Mouse (Mus musculus) right cerebral cortex, postnatal 25 days (tissue): ENCODE measurements around the gene Eno2.
A peak's percentile ranks its signal among the peaks of the same experiment; 100 is the strongest.
"Not testable (repeated sequence)": the region's sequence is repeated elsewhere in the genome, so short reads cannot be mapped to it uniquely, and the experiment has no call there.

ENCODE experiments used
- DNase-seq: peaks from one replicate; pipeline ENCODE4 v3.0.0; 2022

The Eno2 gene

DNA sequence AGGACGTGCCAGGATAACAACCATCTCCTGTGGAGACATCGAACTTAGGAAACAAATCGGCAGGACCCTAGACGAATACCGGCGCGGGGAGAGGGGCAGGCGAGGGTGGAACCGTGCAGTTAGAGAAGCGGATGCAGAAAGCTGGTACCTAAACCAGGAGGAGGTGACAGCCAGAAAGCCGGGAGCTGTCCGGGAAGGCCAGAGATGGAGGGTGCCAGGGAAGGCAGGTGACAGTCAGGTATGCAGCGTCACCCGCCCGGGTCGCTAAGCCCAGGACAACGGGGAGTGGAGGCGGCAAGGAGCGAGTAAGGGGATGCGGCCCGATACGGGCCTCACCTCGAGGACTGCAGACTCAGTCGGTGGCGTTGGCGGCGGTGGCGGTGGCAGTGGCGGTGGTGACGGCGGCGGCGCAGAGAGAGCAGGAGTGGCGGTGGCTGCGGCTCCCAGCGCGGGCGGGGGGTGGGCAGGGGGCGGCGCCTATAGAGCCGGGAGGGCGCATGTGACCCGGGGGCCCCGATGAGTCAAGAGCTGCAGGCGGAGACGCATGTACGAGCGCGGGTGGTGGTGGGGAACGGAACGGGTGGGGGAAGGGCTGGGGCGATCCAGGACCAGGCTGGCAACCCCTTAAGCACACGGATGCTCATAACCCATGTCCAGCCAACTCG, at the start of gene Eno2:
Gene Eno2, minus strand, starts transcription at position 573 of the 665 bp plus-strand sequence.
- DNase-seq, result peak; percentile 79

DNA sequence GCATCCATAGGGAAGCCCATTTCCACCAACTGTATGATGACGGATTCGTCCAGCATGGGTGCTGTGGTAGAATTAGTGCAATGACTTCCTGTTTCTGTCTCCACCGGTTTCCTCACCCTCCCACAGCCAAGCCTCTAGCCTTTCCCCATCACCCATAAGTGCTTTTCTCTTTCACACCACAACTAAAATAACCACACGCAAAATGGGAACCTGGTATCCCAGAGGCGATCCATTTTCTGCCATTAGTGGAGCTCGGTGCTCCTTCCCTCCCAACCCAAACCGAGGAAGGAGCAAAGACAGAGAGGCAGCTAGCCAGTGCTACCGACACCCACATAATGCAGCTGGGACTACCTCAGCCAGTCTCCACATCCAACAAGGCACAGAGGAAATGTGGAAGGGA, 48.5 kb upstream of the Eno2 start:
- DNase-seq, result no peak

DNA sequence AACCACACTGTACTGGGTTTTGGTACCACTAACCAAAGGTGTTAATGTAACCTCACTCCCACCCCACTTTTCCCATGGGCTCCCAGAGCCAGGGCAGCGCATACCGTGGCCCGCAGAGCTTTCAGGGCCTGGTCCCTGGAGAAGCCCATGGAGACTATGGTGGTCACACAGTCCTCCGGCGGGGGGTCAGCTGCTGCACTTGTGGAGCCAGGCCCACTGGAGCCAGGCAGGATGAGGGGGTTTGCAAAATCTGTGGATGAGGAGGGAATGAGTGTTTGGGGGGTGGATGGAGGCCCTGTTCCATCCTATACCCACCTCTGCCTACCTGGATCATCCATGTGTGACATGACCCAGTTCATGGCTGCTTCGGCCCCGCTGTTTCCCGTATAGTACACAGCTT, 48.1 kb upstream of the Eno2 start:
- DNase-seq, result no peak

DNA sequence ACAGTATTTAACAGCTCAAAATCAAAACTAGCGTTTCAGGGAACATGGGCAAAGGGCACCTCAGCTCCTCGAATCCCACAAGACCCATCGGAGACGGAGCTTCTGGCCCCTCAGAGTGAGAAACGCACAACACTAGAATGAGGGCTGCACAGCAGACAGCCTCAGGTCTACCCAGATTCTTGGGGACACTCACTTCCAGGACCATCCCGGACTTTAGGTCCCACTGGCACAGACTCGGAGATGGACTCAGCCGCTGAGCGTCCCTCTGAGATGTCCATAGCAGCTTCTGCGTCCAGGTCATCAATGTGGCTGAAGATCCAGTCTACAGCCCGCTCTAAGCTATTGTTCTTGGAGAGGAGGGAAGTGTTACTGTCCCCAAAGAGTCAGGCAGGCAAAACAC, 47.7 kb upstream of the Eno2 start:
- no peak for DNase-seq

DNA sequence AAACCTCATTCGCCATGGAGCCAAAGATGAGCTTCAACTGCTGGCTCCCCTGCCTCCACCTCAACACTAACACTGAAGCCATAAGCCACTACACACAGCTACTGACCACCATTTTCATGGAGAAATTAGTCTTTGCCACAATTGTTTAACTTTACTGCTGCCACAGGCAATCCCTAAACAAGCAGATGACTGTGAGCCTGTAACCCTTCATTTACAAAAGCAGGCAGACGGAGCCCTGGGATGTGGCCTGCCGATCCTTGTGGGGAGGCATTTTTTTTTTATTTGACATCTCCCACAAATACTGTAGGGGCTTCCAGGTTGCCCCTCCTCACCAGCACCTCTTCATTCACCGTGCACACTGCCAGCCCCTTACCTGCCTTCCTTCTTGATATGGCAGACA, 47.1 kb upstream of the Eno2 start:
- DNase-seq, result no peak

DNA sequence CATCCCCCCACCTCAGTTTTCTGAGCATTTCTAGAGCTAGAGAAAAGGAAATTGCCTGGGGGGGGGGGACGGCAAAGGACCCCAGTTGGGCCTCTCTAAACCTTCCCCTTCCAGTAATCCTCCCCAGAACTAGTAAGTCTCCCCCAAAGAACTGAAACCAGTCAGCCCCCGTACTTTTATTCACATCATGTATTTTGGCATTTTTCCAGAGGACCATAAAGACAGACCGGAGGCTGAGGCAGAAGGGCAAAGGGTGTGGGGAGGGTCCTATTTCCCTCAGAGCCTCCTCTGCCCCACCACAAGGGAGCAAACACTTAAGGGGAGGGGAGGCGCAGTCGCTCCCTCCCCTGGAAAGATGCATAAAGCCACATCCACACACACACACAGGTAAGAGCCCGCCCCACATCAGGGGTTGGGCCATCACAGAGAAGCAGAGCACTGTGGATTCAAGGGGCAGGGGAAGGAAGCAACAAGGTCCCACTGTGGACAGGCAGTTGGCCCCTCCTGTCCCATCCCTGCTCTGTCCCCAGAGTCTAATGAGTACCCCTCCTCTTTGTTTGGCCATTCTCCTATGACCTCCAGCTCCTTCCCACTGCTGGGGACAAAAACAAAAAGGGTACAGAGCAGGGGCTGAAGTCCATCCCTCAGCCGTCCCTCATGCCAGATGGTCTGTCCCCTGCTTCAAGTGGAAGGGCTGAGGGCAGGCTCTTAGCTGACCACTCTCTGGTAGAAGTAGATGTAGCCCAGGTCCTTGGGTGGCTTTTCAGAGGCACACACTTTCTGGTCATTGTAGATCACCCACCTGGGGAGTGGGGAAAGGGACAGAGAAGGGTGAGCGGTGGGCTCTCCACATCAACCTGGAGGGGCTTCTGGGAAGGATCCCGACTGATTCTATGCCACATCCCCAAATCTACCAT, 45.6 kb upstream of the Eno2 start:
- DNase-seq, result no peak

DNA sequence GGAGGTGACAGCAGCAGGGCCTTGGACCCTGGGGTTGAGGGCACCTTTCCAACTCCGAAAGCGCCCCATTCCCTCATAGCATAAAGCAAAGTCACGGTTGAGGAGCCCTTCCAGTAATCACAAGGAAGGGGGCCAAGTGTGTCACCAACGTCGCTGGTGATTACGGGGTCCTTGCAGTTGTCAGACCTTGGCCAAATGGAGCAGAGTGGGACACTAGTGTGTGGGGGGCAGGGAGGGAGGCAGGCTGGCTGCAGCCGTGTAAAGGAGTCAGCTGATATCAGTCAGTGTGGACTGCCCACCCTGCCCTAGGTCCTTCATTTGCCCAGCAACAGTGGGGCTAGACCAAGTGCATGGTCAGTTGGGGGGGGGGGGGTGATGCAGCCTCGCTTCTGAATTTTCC, 45.0 kb upstream of the Eno2 start:
- no peak for DNase-seq

DNA sequence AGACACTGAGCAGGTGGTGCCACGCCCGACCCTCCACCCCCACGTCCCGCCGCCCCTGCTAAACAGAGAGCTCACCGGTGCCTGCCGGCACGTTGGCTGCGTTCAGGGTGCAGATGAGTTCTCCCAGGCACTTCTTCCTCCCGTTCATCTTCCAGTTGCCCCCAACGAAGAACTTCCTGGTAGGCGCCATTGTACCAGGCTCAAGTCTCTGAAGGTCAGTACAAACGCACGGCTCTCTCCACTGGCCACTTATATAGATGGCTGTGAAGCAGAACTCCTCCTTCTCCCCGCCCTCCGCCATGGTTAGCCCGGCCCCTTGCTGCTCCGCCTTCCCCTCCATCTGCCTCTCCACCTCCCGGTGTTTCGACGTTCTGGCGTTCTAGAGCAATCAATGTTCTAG, 44.5 kb upstream of the Eno2 start, which contains the start of gene Tpi1:
Gene Tpi1, minus strand, starts transcription at position 364 of the 400 bp plus-strand sequence.
- DNase-seq, result peak; percentile 89

DNA sequence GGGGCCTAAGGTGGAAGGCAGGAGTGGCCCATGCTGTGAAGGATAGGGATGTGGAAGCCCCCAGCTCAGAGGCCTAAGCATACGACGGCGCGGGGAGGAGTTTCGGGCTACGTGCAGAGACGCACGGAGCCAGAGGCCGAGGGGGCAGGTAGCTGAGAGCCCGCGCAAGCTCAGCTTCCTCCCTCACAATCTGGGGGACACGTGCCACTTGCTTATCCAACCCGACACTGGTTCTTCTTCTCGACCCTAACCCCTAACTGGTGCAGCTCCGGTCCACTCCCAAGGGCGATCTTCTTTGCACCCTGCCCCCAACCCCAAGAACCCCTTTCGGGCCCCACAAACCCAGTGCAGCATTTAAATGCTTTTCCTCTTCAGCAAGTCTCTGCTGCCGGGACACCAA, 44.0 kb upstream of the Eno2 start:
- peak; percentile 76 for DNase-seq

DNA sequence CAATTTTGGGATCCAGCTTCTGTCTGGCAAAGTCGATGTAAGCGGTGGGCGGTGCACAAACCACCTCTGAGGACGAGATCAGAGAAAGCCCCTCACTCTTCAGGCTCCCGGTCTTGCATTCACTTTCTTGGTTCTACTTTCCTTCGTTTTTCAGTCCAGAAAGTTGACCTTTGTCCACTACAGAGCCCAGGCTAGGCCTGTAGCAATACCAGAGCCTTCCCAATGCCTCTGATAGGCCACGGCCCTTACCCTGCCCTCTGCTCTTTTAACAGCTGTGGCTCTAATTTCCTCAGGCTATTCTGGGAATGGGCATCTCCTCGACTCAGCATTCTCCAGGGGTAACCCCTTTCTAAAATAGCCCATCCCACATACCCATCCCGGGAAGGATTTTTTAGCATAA, 43.4 kb upstream of the Eno2 start:
- no peak for DNase-seq

DNA sequence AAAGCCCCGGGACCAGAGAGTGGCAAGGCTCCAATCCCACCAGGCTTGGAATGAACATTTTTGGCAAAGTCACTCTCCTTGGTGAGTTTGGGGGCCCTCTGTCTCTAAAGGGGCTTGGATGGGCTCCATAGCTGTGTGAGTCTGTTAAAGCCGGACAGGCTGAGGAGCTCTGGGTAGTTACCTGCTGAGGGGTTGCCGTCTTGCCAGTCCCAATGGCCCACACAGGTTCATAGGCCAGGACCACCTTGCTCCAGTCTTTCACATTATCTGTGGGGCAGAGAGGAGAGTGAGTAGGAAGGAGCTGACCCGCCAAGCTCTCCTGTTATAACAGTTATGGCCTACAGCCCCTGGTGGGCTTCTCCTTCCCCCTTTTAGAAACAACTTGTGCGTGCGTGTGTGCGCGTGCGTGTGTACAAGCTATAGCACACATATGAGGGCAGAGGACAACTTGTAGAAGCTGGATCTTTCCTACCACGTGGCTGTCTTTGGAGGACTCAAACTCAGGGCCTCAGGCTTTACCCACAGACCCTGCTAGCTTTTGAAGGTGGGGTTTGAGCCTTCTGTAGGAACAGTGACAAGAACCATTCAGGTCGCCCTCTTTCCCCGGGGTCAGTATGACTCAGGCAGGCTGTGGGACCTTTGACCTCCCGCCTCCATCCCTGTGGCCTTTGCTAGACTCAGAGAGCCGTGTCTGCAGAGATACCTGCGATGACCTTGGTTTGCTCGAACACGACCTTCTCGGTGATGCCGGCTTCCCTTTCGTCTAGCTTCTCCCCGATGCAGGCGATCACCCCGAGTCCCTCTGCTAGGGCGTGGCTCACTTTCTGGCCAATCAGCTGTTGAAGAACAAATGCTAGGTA, 42.5 kb upstream of the Eno2 start:
- DNase-seq, result no peak

DNA sequence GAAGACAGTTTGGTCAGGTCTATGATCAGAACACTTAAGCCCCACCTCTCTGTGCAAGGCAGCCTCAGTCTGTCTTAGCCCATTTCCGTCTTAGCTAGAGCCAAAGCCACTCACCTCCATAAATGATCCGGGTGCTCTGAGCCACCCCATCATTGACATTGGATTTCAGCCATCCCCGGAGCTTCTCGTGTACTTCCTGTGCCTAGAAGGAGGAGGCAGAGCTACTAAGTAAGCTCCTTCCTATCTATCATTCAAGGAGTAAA, 41.9 kb upstream of the Eno2 start:
- no peak for DNase-seq

DNA sequence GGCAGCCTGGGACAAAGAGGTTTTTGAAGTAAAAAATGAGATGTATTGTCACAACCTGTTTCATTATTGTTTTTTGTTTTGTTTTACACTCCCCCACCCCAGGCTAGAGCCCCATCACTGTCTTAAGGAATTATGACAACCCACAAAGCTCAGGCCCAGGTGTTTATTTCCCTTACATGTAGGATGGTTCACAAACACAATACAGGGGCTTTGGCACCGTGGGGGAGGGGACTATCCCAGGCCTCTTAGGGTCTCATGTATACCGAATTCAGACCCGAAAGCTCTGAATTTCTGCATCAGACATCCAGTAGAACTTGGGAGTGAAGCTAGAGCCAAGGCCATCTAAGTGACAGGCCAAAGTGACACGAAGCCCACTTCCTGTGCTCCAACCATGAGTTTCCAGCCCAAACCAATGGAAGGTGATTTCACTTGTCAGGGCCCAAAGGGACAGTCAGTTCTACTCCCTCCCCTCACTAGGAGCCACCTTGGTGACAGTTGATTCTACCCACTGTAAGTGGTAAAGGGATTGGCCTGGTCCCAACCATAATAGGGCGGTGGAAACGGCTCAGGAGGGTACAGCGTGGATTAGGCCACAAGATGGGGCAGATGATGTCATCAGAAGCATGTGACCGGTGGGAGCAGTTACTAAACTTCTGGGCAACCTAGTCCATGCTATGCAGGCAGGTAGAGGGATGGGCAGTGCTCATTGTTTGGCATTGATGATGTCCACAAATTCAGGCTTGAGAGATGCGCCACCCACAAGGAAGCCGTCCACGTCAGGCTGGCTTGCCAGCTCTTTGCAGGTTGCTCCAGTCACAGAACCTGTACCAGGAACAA, 41.3 kb upstream of the Eno2 start:
- DNase-seq, result not testable (repeated sequence)

DNA sequence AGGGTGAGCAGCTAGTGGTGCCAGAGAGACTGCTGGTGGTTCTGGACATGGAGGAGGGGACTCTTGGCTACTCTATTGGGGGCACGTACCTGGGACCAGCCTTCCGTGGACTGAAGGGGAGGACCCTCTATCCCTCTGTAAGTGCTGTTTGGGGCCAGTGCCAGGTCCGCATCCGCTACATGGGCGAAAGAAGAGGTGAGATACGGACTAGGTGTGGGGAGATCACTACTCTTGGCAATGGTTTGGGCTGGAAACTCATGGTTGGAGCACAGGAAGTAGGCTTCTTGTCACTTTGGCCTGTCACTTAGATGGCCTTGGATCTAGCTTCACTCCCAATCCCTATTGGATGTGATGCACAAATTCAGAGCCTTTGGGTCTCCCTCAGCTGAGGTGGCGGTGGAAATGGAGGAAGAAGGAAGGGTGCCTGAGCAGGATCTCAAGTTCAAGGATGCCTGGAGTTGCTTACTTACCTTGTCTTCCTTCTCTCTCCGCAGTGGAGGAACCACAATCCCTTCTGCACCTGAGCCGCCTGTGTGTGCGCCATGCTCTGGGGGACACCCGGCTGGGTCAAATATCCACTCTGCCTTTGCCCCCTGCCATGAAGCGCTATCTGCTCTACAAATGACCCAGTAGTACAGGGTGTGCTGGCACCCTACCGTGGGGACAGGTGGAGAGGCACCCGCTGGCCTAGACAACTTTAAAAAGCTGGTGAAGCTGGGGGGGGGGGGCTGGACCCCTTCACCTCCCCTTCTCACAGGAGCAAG, 40.5 kb upstream of the Eno2 start:
- DNase-seq, result no peak

DNA sequence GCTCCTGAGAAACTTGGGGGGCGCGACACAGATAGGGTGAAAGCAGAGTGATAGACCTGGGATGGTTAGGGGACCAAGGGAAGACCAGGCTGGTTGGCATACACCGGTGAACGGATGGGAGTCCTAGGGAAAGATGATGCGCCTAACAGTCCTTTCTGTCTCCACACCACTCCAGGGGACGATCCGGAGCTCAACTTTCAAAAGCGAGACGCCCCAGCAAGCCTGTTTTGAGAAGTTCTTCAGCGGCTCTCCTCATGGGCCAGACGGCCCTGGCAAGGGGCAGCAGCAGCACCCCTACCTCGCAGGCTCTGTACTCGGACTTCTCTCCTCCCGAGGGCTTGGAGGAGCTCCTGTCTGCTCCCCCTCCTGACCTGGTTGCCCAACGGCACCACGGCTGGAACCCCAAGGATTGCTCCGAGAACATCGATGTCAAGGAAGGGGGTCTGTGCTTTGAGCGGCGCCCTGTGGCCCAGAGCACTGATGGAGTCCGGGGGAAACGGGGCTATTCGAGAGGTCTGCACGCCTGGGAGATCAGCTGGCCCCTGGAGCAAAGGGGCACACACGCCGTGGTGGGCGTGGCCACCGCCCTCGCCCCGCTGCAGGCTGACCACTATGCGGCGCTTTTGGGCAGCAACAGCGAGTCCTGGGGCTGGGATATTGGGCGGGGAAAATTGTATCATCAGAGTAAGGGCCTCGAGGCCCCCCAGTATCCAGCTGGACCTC, 39.7 kb upstream of the Eno2 start:
- peak; percentile 72 for DNase-seq

DNA sequence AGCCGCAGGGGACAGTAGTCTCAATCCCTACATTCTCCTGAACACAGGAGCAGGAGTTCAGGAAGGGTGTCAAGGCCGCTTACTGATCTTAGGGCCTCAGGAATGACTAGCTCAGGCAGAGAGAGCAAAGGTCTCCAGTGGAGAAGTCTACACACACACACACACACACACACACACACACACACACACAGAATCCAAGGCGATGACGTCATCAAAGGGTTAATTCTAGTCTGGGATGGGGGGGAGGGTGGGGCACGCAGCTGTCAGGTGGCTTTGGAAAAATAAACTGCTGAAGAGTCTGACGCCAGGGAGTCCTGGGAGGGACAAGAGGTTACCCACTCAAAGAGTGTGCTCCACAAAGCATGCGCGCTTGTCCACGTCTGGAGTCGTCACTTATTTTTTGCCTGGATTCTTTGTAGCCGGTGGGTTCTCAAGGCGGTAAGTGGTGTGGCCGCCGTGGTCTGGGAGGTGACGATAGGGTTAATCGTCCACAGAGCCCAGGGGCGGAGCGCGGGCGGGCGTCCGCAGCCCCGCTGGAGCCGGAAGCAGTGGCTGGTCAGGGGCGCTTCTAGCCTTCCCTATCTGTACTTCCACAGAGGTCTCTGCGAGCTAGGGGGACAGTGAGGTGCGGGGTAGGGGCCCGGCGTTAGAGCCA, 39.0 kb upstream of the Eno2 start, which contains the start of gene Spsb2:
Gene Spsb2, plus strand, starts transcription at position 304 of the 655 bp plus-strand sequence.
- no peak for DNase-seq

DNA sequence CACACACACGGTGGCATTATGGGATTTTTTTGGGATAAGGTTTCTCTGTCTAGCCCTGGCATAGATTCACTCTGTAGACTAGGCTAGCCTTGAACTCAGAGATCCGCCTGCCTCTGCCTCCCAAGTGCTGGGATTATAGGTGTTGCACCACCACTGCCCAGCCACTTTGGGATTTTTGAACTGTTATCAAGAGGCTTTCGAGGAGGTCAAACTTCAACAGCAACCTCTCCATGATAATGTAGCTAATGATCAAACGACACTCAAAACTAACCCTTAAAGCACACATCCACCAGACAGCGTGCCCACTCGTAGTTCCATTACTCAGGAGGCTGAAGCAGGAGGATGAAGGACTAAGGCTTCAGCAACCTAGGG, 38.5 kb upstream of the Eno2 start:
- DNase-seq, result no peak

DNA sequence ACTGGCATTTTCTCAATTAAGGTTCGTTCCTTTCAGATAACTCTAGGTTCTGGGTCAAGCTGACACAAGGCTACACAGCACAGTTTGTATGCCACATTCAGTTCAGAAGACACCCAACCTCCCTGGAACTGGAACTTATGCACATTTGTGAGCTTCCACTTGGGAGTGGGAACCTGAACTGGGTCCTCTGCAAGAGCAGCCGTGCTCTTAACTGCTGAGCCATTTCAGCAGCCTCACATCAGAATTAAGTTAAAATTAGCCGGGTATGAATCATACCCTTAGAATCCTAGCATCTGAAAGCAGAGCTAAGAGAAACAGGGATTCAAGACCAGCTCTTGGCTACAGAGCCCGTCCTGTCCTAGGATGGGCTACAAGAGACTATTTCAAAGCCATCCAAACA, 37.9 kb upstream of the Eno2 start:
- DNase-seq, result no peak

DNA sequence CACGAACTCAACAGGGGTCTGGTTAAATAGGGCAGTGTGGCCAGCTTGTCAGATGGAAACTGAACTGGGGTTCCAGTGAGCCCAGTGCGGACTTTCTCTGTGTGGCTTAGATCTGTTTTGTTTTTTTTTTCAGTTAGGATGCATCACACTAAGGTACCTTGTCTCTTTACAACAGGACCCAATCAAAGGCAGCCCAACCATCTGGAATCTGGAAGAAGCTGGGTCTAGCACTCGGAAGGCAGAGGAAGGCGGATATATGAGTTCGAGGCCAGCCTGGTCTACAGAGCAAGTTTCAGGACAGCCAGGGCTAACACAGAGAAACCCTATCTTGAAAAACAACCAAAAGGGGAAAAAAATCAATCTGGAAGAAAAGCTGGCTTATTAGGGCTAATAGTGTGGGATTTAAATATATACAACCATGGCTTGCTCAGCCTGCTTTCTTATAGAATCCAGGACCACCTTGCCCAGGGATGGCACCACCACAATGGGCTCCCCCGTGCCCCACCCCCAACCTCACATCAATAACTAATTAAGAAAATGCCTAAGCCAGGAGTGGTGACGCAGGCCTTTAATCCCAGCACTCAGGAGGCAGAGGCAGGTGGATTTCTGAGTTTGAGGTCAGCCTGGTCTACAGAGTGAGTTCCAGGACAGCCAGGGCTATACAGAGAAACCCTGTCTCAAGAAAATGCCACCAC, 37.1 kb upstream of the Eno2 start:
- DNase-seq, result no peak
